Mouse (Mus musculus) retina, postnatal 1 day (tissue): ENCODE data around the gene Dnajb12.
"Not testable (repeated sequence)": the region's sequence is repeated elsewhere in the genome, so short reads cannot be mapped to it uniquely, and the experiment has no call there.

Experiments used
- DNase-seq: peaks from one replicate; pipeline ENCODE4 v3.0.0-alpha.2; 2012

Dnajb12 gene

DNA sequence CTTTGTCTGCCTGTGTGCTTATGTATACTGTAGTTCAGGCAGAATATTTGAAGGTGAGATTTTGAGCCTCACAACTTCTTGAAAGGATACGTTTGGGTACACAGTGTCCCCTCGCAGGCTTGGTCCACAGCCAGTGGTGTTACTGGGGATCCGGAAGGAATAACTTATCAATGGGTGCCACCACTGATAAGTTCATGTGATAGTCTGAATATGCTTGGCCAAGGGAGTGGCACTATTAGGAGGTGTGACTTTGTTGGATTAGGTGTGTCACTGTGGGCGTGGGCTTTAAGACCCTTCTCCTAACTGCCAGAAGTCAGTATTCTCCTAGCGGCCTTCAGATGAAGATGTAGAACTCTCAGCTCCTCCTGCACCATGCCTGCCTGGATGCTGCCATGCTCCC, 6.2 kb upstream of the Dnajb12 start:
- DNase-seq = no peak

DNA sequence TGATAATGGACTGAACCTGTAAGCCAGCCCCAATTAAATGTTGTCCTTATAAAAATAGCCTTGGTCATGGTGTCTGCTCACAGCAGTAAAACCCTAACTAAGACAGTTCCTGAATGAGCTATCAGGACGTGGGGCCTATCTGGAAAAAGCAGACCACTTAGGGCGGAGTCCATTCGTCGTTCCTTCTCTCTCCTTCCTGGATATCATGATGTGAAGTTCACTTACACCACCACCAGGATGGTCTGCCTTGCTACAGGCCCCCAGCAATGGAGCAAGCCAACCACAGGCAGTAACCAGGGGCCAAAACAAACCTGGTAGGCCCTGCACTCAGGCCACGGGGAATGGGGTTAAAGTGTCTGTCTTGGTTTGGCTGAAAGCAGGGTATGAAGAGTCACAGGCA, 5.7 kb upstream of the Dnajb12 start:
- DNase-seq = no peak

DNA sequence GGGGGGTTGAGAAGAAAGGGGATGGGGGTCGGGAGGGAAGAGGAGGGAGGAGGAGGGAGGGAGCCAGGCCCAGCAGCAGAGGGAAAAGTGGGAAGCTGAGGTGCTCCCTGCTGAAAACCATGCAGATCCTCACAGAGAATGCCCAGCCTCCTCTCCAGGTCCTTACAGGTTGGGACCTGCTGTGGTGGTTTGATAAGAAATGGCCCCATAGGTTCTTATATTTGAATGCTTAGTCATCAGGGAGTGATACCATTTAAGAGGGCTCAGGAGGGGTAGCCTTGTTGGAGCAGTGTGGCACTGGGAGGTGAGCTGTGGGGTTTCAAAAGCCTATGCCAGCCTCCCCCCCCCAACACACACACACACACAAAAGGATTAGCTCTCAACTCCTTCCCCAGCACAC, 4.0 kb upstream of the Dnajb12 start:
- DNase-seq = no peak

- not testable (repeated sequence) for DNase-seq
These were observed 2.7 kb upstream of the Dnajb12 start for GRCm38 (mm10) chr10:59876698-59877097.

DNA sequence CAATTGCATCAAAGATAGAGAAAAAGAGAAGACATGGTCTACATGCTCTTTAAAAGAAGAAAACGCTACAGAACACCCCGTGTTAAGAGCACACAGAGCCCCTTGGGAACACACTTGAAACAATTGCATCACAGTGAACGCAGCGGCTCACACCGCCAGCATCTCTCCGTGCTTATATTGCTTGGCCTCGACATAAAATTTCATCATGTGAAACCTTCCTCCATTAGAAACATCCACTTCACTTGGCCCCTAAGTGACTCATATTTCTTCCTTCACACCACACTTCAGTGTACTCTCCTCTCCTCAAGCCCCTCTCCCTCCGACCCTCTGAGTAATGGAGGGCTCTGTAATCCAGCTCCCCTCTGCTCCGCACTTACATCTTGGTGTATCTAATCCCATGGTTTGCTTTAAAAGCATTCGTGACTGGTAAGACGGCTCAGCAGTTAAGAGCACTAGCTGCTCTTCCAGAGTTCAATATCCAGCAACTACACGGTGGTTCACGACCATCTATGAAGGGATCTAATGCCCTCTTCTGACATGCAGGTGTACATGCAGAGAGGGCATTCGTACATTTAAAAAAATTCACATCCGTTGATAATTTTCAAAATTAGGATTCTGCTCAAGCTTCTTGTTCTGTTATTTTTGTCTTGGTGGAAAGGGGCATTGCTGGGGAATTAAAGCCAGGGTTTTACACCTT, 1.8 kb upstream of the Dnajb12 start:
- DNase-seq = no peak

- peak; percentile 53 for DNase-seq
These were observed 533 bp upstream of the Dnajb12 start for GRCm38 (mm10) chr10:59878823-59879222.

GRCm38 (mm10) chr10:59880029-59880386, 652 bp downstream of the Dnajb12 start:
- no peak for DNase-seq

DNA sequence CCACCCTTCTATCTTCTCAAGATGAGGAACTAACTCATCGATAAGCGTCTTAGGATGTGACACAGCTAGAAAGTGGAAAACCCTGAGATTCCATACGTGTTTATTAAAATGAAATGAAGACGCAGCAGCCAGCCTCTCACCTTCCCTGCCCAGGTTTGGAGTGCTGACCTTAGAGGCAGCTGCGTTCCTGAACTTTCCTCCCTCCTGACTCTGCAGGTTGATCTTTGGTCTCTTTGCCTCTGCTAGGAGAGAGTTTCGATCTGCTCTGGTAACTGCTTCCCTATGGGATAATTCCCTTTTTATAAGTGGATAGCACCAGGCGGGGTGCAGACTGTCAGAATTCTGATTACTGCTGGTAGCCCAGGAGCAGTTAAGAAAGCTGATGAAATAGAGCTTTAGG, 1.5 kb downstream of the Dnajb12 start:
- DNase-seq = no peak

DNA sequence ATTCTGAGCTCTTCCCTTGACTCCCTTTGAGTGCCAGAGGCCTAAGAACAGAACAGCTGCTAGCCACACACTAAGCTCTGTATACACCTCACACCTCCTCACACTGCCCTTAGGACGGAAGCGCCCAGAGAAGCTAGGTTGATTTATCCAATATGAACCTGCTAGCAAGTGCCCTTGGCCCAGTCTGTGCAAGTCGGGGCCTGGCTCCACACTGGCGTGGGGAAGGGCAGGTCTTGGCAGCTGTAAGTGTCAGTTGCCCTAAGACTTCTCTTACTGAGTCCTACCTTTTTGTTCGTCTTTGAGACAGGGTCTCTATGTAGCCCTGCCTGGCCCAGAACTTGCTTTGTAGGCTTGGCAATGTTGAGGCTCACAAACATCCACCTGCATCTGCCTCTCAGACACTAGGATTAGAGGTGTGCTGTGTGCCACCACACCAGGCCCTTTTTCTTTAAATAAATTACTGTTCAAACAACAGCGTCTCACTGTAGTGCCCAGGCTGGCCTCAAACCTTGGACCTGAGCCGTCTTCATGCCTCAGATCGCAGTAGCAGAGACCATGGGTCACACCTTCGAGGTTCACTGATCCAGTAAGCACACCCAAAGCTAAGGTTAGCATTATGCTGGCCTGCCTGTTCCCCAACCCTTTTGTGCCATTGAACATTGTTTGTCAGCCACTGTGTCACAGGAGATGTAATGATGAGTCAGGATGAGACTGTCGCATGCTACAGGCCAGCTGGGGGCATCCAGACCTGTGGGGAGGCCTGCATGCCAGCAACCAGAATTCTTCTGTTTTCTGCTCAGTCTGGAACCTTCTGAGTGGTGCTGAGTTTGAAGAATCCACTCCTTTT, 5.2 kb downstream of the Dnajb12 start:
- DNase-seq = no peak

DNA sequence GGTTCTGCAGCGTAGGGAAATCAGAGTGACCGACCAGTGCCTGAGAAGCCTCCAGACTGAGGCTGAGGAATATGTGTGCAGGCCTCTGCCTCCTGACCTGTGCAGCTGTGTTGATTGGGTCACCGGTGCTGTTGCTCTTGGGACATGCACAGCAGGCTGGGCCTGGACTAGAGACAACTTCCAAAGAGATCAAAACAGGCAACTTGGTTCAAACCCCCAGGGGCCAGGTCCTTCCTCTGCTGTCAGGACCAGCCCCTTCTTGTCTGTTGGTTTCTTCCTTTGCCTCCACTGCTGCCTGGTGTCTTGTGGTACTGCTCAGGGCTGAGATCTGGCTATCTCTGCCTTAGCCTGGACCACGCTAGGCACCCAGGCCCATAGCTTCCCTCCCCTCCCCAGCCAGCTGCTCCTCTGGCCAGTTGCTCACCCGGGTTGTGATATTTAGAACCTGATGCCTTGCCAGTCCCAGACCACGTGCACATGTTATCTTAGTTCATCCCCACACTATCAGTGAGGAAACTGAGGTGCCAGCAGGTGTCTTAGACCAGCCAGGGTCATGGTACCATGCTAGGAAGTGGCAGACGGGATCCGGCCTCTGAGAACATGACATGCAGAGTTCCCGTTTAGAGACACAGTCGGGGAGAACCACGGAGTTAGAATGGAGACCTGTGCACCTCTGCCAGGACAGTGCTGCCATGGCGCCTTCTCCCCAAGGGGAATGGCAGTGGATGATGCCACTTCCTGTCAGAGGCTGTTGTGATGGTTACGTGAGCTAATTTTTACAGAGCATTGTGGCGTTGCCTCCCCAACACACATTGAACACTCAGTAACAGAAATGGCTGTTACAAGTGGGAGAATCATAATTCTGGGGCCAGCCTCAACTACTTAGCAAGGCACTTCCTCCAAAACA, 6.1 kb downstream of the Dnajb12 start:
- no peak for DNase-seq

DNA sequence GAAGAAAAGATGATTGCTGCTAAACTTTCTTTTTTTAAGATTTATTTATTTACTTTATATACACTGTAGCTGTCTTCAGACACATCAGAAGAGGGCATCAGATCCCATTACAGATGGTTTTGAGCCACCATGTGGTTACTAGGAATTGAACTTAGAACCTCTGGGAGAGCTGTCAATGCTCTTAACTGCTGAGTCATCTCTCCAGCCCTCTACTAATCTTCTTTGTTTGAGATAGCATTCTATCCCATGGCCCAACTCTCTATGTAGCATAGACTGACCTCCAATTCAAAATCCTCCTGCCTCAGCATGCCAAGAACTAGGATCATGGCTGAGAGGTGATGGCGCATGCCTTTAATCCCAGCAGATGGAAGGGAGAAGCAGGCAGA, 6.7 kb downstream of the Dnajb12 start:
- DNase-seq = no peak

- no peak for DNase-seq
These were observed 8.1 kb downstream of the Dnajb12 start for GRCm38 (mm10) chr10:59887432-59887831.

- DNase-seq = no peak
These were observed 10.0 kb downstream of the Dnajb12 start for GRCm38 (mm10) chr10:59889339-59889738.

DNA sequence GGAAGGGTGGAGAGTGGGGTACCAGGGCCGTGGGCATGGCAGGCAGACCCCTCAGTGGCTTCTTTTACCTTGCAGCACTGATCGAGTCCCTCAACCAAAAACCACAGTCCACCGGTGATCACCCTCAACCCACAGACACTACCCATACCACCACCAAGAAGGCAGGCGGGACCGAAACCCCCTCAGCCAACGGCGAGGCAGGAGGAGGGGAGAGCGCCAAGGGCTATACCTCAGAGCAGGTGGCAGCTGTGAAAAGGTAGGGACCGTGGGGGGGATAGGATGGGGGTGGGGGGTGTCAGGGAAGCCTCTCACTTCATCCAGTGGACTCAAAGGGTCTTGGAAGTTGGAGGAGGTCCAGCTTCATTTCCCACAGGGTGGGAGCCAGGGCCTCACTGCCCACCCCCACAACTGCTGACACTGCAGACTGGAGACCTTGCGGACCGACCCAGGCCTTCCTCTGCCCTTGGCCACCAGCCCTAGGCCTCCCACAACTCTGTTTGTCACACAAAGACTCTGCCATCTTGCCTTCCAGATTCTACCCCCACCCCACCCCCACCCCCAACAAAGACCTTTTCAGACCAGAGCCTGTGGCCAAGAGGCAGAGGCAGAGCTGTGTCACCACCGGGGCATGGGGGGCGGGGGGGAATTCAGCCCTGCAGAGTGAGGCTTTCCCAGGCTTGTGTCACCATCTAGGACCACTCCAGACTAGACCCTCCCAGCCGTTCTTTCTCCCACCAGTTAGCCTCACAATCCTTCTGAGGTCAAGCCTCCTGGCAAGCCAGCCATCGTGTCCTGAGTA, 10.8 kb downstream of the Dnajb12 start:
- no peak for DNase-seq

DNA sequence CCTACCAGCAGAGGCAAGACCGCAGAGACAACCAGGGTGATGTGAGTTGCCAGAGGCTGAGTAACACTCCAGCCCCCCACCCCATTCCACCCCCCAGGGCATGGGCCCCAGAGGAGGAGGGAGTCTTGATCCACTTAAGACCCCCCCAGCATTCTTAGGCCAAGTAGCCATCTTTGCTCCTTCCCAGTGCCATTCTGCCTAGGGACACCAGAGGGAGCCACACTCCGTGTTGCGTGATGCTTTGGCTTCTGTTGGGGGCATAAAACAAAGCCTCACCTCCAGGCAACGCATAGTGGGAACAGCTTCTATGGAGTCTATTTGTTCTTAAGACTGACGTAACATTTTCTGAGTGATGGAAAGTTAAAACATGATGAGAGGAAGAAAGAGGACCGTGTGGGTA, 13.6 kb downstream of the Dnajb12 start:
- DNase-seq = peak; percentile 90

DNA sequence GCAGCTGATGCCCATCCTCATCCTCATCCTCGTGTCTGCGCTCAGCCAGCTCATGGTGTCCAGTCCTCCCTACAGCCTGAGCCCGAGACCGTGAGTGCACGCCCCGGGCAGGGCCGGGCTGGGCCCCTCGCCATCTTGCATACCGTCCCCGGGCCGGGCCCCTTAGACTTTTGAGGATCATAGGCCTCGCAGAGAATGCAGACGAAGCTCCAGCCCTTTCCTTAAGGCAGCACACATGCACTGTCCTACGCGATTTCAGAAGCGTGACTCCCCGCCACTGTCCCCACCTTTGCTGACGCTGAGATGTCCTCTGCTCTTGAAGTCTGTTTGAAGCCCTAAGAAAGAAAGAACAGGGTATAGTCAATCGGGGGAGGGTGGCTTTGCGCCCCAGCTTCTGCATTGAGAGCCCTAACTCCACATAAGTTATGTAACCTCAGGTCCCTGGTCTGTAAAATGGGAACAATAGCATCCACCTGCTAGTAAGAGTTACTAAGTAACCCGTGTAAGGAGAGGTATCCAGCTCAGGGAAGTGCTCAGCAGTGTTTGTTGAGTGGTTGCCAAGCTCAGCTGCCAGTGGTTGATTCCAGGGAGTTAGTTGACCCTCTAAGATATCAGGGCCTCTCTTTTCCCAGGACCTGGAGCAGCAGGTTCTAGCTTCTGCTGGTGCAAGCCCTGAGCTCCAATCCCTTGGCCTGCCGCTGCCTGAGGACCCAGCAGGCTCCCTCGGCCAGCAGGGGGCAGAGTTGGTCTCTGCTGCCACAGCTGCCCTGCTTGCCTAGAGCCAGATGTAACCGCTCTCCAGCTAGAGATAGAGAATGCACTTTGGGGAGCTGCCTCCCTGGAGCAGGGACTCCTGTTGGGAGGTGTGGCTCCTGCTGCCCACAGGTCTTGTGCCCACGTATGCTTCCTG, 15.2 kb downstream of the Dnajb12 start:
- peak; percentile 82 for DNase-seq

GRCm38 (mm10) chr10:59895460-59896186, 16.3 kb downstream of the Dnajb12 start:
- DNase-seq = no peak

DNA sequence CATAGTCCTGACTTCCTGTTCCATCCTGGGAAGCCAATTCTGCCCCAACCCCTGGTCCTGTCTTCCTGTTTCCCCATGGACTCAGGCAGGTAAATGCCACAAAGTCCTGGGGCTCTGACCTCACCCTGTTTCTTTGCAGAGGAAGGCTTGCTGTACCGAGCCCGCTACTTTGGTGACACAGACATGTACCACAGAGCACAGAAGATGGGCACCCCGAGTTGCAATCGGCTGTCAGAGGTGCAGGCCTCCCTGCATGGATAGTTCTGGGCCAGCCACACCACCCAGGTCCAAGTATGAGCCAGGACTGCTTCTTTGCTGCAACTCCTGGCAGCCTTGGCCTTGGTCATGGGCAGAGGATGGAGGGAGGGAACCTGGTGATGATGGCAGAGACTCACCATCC, 16.9 kb downstream of the Dnajb12 start:
- no peak for DNase-seq

DNA sequence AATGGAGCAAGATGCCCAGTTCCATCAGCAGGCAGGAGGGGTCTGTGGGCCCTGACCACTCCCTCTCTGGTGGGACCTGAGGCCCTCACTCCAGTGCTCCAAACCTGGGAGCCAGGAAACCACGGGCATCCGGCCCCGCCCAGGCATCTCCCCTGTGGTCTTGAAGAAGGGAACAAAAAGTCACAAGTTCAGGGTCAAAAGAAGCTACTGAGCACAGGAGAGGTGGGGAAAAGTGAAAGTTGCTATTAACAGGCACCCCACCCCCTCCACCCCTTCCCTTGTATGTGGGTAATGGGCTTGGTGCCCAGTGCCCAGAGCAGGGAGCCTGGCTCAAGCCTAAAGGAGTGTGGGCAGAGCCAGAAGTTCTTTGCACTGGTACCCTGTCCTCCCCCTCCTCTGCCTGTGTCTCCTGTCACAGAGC, 17.6 kb downstream of the Dnajb12 start:
- DNase-seq = no peak

GRCm38 (mm10) chr10:59897511-59897910, 18.2 kb downstream of the Dnajb12 start:
- DNase-seq = peak; percentile 82
